Mouse (Mus musculus) kidney, postnatal 4 days (tissue): ENCODE measurements around the gene Gast.
A peak's percentile ranks its signal among the peaks of the same experiment; 100 is the strongest.
"Not testable (repeated sequence)": the region's sequence is repeated elsewhere in the genome, so short reads cannot be mapped to it uniquely, and the experiment has no call there.

Experiments used
- DNase-seq, 2 experiments: peaks; one replicate each; pipeline ENCODE4 v3.0.0; 2021; ENCODE audit warnings: mixed read lengths in 2 of 2

The Gast gene

DNA sequence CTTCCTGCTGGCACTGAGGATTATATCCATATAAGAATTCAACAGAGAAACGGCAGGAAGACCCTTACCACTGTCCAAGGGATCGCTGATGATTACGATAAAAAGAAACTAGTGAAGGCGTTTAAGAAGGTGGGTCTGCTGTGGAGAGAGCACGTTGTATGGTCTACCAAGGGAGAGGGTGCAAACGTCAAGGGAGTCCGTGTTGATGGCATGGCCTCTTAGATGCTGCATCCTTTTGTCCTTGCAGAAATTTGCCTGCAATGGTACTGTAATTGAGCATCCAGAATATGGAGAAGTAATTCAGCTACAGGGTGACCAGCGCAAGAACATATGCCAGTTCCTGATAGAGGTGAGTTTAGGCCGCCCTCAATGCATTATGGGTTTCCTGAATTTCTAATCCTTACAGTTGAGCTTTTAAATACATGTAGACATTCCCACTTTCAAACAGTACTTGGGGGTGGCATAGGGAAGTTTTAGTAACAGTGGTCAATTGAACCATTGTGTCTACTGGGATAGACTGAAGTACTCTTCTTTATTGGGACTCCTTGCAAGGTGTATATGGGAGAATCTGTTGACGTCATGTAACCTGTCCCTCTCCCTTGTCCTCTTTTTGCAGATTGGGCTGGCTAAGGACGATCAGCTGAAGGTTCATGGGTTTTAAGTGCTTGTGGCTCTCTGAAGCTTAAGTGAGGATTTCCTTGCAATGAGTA is 13.4 kb upstream of the Gast start:
- not testable (repeated sequence) for DNase-seq

DNA sequence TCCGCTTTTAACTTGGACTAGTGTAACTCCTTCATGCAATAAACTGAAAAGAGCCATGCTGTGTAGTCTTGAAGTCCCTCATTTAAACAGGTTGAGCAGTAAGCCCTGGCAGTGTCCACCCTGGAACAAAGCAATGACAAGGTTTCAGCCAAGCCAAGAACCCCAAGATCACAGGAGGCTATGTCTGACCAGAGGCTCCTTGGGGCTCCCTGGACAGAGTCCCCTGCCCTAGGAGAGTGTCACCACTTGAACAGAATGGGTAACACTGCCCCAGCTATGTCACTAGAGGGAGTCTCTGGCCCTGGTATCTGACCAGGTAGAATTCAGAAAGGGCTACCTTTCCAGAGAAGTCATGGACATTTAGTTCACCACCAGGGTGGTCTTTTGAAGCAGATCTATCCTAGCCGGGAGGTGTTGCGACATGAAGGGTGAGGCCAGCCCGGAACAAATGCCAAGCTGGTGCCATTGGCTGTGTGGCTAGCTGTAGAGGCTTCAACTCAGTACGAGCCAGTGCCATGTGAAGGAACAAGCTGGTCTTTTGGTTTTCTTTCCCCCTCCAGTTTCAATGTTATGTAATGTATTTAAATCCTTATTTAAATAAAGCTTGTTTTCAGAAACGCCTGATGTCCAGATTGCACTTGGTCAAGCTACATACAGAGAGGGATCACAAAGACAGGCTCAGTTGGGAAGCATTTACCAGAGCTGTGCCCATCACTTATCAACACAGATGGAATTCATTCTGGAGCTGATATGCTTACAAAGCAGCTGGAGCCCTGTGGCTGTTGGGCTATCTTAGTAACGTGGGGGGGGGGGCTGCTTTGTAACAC is 12.5 kb upstream of the Gast start:
- DNase-seq = not testable (repeated sequence)

DNA sequence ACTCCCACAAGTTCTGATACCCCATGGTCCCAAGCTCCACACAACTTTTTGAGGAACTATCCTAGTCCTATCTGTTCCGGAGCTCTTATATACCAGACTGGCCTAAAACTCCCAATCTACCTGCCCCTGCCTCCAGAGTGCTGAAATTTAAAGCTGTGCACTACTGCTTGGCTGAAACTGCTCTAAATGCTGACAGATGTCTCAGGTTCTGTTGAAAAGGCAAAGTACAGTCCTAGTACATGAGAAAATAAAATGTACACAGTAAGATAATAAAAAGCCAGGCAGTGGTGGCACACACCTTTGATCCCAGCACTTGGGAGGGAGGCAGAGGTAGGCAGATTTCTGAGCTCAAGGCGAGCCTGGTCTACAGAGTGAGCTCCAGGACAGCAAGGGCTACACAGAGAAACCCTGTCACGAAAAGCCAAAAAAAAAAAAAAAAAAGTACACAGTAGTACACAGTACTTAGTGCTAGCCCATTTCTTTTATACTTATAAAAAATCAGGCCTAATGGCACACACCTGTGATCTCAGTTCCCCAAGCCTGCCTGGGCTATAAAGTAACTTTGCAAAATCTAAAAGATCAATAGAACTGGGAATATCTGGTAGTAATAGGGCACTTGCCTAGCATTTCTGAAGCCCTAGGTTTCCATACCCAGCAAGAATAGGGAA is 11.5 kb upstream of the Gast start:
- DNase-seq = no peak

DNA sequence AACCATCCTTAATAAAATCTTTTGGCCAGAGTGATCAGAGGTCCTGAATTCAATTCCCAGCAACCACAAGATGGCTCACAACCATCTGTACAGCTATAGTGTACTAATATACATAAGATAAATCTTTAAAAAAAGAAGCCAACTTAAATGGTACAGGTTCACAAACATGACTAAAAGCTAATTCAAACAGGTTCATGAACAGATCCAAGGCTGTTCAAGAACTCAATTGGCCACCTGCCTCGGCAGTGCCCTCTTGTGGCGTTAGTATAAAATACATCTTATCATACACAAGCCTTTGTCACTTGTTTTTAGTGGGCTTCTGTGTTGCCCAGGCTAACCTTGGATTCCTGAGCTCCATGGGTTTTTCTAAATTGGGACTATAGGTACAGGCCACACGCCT is 10.6 kb upstream of the Gast start:
- peak; percentile 65 to 75 for DNase-seq

DNA sequence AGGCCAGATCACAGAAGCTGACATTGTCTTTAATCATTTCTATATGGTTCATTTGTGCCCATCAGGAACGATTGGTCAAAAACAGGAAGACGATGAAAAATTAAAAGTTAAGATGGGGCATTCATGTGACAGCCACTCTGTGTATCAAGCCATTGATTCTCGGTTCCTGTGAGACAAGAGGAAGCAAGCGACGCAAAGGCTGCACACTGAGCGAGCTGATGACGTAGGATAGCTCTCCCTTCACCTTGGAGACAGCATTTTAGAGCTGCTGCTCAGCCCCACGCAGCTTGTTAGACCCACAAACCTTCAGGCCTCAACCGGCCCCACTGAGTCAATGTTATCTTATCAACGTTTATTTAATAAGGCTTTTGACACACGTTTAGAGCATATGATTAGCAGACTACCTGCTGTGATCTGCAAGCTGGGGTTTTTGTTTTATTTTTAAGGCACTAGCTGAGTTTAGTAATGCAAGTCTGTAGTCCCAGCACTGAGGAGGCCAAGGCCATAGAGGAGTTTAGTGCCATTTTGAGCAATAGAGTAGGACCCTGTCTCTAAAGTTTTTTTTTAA is 9.1 kb upstream of the Gast start:
- DNase-seq = no peak

DNA sequence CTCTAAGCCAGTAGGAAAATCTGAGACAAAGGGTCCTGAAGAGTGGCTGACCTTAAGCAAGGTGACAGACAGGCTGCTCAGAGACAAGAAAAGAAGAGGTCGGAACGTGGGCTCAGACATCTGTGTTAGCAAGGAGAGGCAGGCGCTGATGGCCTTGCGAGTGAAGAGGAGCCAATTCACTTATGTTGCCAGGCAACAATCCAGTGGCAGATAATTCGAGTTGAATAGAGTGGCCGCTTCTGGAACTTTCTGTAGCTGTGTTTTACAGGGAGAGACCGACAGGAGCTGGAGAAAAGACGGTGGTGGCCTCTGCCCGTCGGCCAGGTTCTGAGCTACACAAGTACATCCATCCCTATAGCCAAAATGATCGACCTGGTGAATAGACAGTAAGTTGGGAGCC is 6.9 kb upstream of the Gast start:
- DNase-seq = no peak

DNA sequence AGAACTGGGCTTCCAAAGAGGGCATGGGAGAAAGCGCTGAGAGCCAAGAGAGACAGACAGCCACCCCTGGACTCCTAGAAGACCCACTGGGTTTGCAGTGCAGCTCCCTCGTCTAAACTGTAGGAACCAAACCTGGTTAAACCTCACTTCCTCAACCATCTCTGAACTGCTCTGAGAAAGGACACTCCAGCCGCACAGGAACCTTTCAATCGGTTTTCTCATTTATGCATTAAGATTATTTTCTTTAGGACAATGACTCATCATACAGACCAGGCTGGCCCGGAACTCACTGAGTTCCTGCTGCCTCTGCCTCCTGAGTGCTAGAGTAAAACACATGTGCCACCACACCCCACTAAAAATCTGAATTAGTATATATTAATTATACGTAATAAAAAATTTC is 6.4 kb upstream of the Gast start:
- no peak for DNase-seq

DNA sequence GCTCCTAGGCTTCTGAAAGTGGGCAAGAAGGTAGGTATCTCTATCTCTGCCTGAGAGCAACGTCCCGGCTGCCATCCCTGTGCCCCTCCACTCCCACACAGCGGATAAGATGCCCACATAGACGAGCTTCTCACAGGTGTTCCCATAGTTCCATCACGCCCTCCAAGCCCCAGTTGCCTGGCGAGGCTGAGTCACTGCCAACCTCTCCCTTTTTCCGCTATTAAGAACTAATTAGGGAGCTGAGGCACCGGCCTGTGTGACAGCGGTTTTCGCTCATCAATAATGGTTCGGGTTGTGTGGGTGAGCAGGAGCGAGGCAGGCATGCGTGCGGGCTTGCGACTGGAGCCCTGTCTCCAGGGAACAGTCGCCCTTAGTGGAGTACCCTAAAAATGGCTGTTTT is 4.0 kb upstream of the Gast start:
- no peak for DNase-seq

DNA sequence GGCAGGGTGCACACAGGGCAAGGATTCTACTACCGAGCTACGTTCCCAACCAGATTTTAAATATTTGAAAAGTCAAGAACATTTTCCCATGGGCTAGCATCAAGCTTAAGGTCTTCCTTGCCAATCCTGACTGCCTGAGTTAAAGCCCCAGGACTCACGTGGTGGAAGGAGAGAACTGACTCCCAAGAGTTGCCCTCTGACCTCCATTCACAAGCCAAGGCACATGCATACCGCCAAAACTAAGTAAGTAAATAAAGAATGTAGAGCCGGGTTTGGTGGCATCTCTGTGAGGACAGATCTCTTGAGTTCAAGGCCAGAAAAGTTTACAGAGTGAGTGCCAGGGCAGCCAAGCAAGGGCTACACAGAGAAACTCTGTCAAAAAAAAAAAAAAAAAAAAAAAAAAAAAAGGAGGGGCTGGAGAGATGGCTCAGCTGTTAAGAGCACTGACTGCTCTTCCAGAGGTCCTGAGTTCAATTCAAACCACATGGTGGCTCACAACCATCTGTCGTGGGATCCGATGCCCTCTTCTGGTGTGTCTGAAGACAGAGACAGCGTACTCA is 3.3 kb upstream of the Gast start:
- DNase-seq = not testable (repeated sequence)

DNA sequence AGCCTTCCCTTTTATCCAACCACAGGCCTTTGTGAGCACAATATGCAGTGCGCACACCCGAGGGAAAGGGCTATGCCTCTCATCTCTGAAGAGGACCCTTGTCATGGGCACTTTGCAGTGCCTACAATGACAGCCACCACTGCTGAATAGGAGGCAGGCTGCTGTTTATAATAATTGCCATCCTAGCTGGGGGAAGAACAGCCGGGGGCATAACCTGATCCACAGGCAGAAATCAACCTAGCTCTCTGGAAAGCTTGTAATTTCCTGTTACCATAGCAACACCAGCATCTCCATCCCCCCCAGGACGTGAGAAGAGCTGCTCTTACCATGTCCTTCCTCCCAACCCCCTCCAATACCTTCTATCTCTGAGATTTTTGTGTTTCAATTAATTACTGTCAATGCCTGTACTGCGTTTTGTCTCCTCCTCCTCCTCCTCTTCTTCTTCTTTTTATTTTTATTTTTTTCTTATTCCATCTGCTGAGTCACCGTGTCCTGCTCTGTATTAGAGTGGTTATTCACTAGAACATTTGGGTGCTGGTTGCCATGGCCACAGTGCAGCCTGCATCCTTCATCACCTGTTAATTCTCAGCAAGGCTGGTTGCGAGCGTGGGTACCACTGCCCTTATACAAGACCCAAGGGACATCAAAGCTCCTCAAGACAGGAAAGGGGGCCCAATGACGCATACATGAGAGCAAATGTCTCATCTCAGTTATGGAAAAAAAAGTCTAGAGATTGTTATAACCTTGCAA is 1.3 kb upstream of the Gast start:
- DNase-seq = no peak

DNA sequence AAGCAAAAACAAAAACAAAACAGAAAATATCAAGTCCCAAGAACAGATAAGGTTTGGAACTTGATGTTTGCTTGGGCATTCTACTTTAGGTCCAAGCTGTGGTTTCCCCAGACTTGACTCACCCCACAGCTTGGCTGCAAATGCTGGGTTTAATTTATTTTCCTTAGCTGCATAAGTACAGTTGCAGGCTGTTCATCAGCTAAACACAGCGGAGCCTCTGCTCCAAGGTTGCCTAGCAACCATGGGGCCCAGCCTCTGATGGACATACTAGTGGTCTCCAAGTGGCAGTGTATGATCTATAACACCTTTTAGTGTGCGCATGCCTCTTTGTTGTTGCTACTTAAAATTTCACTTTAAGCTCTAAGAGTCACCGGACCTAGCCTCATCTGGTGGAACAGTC is 1.5 kb downstream of the Gast start:
- no peak for DNase-seq

DNA sequence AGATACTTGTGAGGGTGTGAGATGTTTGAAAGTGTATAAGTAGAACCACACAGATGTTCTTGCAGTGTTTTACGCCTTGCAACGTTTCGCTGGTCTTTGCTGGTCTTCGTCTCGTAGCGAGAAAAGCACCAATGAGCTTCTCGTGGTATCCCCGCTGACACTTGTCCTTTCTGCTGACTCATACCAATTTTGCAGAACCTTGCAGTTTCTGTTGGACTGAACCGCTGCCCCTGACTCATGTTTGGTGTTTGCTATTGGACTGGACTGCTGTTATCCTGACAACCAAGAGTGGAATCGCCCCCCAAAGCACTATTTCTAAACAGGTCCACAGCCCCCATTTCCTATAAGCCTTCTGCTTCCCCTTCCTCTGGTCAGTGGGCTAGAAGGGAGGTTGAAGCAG is 10.1 kb downstream of the Gast start:
- no peak for DNase-seq

DNA sequence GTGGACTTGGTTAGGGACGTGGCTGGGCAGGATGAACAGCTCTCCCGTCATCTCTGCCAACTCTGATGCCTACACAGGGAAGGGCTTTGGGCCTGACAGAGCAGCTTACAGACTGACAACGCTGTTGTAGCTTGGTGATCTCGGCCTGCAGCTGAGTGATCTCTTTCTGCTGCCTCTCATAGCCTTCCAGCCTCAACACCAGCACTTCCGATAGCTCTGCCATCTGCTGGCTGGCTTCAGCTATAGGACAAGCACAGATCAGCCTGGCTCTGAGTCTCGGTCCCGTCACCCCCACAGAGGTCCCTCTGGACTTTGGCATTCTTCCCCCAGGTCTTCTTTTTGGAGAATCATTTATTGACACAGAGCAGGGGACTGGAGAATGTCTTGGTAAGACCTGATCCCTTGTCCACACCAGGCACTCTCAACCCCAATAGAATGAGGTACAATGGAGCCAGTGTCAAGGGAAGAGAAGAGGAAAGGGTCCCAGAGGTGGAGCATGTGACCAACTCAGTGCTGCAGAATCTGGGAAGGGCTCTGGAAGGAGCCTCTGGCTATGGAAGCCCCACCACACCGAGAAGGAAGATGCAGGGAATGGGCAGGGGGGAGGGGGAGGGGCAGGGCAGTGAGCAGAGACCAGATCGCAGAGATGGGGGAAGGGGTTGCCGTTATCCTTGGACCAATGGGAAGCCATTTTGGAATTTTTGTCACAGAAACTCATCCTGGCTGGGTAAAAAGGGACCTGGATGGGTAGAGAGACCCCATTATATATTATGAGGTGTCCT is 18.1 kb downstream of the Gast start:
- DNase-seq = peak; percentile 47 to 73

DNA sequence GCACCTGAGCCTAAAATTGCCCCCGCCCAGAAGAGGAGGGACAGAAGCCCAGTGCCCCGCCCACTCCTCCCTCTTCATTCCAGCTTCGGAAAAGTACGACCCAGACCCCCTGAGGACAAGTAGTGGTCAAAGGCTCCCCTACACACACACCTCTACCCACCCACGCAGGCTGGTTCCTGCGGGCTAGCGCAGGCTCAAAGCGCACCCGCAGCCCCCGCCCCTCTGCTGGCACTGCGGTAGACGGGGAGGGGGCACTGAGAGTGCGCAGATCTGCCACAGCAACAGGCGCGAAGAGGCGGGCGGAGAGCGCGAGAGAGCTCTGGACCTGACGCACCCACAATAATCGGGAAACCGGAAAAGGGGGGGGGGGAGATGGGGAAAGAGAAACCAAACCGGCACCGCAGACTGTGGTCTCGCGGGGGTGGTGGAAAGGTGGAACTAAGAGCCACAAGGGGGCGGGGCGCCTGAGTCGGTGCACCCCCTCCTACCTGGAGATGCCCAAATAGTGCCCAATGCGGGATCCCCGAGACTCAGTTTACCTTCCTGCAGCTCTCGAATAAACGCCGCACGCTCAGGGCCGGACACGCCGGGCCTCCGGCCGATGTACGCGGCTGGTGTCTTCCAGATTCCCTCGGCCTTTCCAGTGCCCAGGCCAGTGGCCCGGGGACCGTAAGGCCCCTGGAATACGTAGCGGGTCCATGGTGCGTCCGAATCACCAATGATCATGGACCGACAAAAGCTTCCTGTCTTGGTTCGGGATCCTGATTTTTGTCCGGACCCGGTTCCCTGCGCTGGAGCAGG is 21.1 kb downstream of the Gast start:
- DNase-seq = peak; percentile 58 to 71

DNA sequence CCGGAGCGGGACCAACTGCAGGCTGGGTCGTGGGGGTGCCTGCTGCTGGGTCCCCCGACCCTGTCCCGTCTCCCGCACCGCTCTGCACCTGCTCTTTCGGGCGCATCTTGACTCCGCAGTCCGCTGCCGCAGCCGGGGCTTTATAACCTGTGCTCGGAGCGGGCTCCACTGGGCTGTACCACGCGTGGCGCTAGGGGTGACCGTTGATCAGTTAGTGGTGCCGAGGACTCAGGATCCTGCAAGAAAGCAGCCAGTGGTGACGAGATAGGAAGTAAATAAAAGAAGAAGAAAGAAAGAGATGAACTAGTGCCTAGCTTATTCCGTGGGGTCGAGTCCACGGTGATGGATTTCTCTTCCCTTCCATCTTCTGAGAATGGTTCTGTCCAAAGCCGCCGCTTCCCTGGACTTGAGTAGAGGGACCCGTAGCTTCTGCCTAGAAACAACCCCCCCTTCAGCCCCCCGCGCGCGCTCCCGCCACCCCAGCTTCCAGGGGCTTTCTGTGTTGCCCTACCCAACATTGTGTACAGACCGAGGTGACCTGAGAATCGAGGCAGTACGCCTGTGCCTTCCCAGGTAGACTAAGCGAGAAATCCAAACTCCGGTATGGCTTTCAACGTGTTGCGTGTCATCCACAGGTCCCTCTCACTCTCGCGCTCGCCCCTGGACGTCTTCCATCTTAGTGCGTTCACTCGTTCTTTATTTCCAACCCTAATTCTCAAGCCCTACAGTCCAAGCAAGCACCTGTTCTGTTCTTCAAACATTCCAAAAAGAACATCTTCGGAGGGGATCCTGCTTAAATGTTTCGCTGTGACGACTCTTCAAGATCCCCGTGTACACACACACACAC is 22.0 kb downstream of the Gast start, which contains the start of gene Hap1:
Gene Hap1 (minus strand): TSS at position 157 of the 847 bp plus-strand sequence.
- DNase-seq = peak; percentile 83 to 89

DNA sequence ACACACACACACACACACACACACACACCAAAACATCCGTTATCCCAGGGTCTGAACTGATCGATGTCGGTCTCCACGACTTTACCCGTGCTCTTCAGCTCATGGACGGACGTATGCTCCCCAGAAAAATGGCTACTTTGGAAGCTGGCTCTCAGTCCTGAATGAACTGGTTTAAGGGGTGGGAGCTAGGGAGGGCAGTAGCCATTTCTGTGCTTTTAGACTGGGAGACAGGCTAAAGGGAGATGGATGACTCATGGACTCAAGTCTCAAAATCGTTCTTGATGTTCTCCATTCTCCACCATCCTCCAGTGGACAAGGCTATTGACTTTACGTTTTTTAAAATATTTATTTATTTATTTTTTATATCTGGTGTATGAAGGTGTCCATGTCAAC is 22.6 kb downstream of the Gast start:
- DNase-seq = no peak

DNA sequence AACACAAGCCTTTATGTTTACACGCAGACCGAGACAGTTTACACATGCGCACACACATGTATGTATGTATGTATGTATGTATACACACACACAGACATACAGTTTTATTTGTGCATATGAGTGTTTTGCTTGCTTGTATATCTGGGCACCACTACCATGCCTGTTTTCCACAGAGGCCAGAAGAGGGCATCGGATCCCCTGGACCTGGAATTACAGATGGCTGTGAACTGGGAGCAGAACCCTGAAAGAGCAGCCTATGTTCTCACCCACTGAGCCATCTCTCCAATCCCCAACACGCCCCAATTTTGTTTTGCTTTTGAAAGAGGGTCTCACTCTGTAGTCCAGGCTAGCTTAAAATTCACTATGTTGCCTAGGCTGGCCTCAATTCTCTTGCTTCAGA is 23.2 kb downstream of the Gast start:
- DNase-seq = peak in 1 of 2 experiments; percentile 24

DNA sequence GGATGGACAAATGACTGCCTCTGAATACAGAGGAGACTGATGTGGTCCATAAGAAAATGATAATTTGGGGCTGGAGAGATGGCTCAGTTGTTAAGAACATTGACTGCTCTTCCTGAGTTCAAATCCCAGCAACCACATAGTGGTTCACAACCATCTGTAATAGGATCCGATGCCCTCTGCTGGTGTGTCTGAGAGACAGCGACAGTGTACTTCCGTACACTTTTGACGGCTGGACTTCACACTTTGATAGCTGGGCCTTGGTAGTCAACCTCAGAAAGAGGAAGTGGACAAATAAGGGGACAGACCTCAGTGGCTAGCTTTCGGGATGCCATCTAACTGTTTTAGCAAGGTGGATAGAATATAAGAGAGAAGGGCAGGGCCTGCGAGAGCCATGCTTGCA is 26.0 kb downstream of the Gast start:
- DNase-seq = no peak

DNA sequence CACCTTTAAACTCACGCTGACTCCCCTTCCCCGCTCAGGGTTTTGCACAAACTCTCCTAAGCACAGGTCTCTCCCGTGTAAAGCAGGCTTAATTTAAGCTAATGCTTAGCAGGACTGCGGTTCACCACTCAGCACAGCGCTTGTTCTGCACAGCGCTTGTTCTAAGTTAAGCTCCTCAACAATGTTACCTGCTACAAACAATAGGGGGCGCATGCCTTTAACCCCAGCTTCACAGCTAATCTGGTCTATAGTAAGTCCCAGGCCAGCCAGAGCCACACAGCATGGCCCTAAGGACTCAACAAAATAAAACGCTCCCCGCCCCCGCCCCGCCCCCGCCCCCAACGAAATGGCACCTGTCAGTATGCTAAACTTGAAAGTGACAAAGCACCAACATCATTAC is 26.9 kb downstream of the Gast start:
- DNase-seq = not testable (repeated sequence)
